Mouse (Mus musculus): ENCODE data around the gene Clrn1. TPM values are rescaled to one million over a fixed set of nuclear protein-coding genes. Genes with fewer than 3 reads are reported as not detected.

The Clrn1 gene
- polyA plus RNA-seq, 1 experiment from 2014 or later = 2.3 TPM

GRCm38 (mm10) chr3:58798245-58798644, 86.9 kb downstream of the Clrn1 start:
- WGBS = 83% methylated on average over 8 of the region's 8 CpGs
- no peak overlapping the region for H3K4me3 ChIP-seq (ENCODE audit: low read depth, low read length)
- no peaks in the 10 kb centered on the region for H3K4me1 ChIP-seq (replicated peaks; ENCODE audit: control insufficient read depth, insufficient read depth, low read length)
- no peak overlapping the region for H3K4me2 ChIP-seq (replicated peaks; ENCODE audit: low read depth, low read length)
- no peak overlapping the region for H3K27ac ChIP-seq (ENCODE audit: low read depth, low read length)
- H3K36me3 ChIP-seq (ENCODE audit: control insufficient read depth, insufficient read depth, low read length) = no peaks in the 10 kb centered on the region
- DNase-seq (ENCODE audit: low spot score) (no peak), ATAC-seq (ENCODE audit: low FRiP score) (no peak)
- no peak overlapping the region for H3K9ac ChIP-seq (ENCODE audit: low read depth, low read length)
- no peaks in the 10 kb centered on the region for H3K27me3 ChIP-seq (ENCODE audit: control insufficient read depth, insufficient read depth, low read length)
- no peaks in the 10 kb centered on the region for H3K9me3 ChIP-seq (ENCODE audit: control insufficient read depth, low read length)

Other genes with a start within 250 kb of the Clrn1 start
- 0.08 and 0.12 TPM in 2 replicates for gene Erich6, start 248.1 kb downstream of the Clrn1 start, polyA plus RNA-seq (2014; fragmentation: Nextera tagmentation; extraction: Ambion mirVana)
- 4.9 and 6.8 TPM in 2 replicates for gene Siah2, start 192.9 kb downstream of the Clrn1 start, polyA plus RNA-seq (2014; fragmentation: Nextera tagmentation; extraction: Ambion mirVana)
- gene Mindy4b-ps, start 63.0 kb downstream of the Clrn1 start, polyA plus RNA-seq (2014; fragmentation: Nextera tagmentation; extraction: Ambion mirVana) = not detected in 2 replicates
- gene Med12l, start 120.5 kb upstream of the Clrn1 start, polyA plus RNA-seq (2014; fragmentation: Nextera tagmentation; extraction: Ambion mirVana) = 3.8 and 4.7 TPM in 2 replicates
- 1.1 and 1.4 TPM in 2 replicates for gene Gpr171, start 216.5 kb upstream of the Clrn1 start, polyA plus RNA-seq (2014; fragmentation: Nextera tagmentation; extraction: Ambion mirVana)

Measured in hindbrain, embryonic 11.5 days (tissue).